Mouse (Mus musculus) neural tube, embryonic 14.5 days (tissue): ENCODE data around the gene Pbp2. TPM values are rescaled to one million over a fixed set of nuclear protein-coding genes. Genes with fewer than 3 reads are reported as not detected.

Experiments
- ATAC-seq: fragments of 200-750 bp; cut with Nextera tagmentation; 2 replicates; pipeline ENCODE4 v1.8.0; 2017; ENCODE audit warnings: low read depth, mild to moderate bottlenecking, moderate TSS enrichment, moderate library complexity
- H3K27ac ChIP-seq: fragments of 300-500 bp; sonication (generic); 2 replicates; pipeline ENCODE4 v1.5.1; 2014; ENCODE audit warnings: low read depth, mild to moderate bottlenecking, control low read depth, low read length, moderate library complexity, mixed read lengths
- H3K27me3 ChIP-seq: fragments of 300-500 bp; sonication (generic); 2 replicates; pipeline ENCODE4 v1.6.1; 2014; ENCODE audit warnings: low read length; ENCODE audit not compliant: control insufficient read depth, insufficient read depth
- H3K36me3 ChIP-seq: fragments of 300-500 bp; sonication (generic); 2 replicates; pipeline ENCODE4 v1.6.1; 2014; ENCODE audit warnings: low read length, mixed read lengths; ENCODE audit not compliant: control insufficient read depth, insufficient read depth
- H3K4me1 ChIP-seq: fragments of 300-500 bp; sonication (generic); 2 replicates; pipeline ENCODE4 v1.6.1; 2014; ENCODE audit warnings: low read length; ENCODE audit not compliant: control insufficient read depth, insufficient read depth
- H3K4me2 ChIP-seq: fragments of 300-500 bp; sonication (generic); 2 replicates; pipeline ENCODE4 v1.6.1; 2014; ENCODE audit warnings: mild to moderate bottlenecking, low read depth, low read length, control low read depth
- H3K4me3 ChIP-seq: fragments of 300-500 bp; sonication (generic); 2 replicates; pipeline ENCODE4 v1.5.1; 2014; ENCODE audit warnings: low read depth, low read length, control low read depth, mixed read lengths
- H3K9ac ChIP-seq: fragments of 300-500 bp; sonication (generic); replicated peaks from 2 replicates; pipeline ENCODE4 v1.6.1; 2014; ENCODE audit warnings: low read depth, mild to moderate bottlenecking, control low read depth, low read length, mixed read lengths
- H3K9me3 ChIP-seq: fragments of 300-500 bp; sonication (generic); 2 replicates; pipeline ENCODE4 v1.6.1; 2016; ENCODE audit warnings: low read length; ENCODE audit not compliant: control insufficient read depth
- WGBS: fragments of 180-500 bp; shearing (Covaris S2); extraction: QIAGEN DNeasy Blood & Tissue Kit; methylation state at CpG from one replicate; pipeline ENCODE4 v1.1.7; 2014; 5-methylcytosine and 5-hydroxymethylcytosine counted together
- polyA plus RNA-seq: library from polyadenylated mRNA; unstranded; fragments of >200 nt; fragmentation: Nextera tagmentation; extraction: Ambion mirVana; gene quantifications from 2 replicates; pipeline ENCODE4 v1.2.1, GENCODE M21; 2014

Pbp2 gene
- polyA plus RNA-seq: 0.58 TPM in 1 of 2 replicates, not detected in the other

- WGBS: 98% methylated on average over 9 of the region's 9 CpGs
- H3K27ac ChIP-seq: no peak within 1 kb of the TSS
- no peak for ATAC-seq
Observed at GRCm38 (mm10) chr6:135310305-135310704, at the start of gene Pbp2. TSS of gene Pbp2 (minus strand) at chr6:135310405.

GRCm38 (mm10) chr6:135354953-135355352 is 44.7 kb upstream of the Pbp2 start:
- H3K4me3 ChIP-seq: no peak overlapping the region
- H3K4me2 ChIP-seq: no peak overlapping the region
- WGBS: 89% methylated on average over 4 of the region's 4 CpGs
- H3K4me1 ChIP-seq: no peaks in the 10 kb centered on the region
- no peak for ATAC-seq
- H3K9me3 ChIP-seq: no peaks in the 10 kb centered on the region
- no peak overlapping the region for H3K27ac ChIP-seq
- no peaks in the 10 kb centered on the region for H3K27me3 ChIP-seq
- H3K36me3 ChIP-seq: no peaks in the 10 kb centered on the region
- H3K9ac ChIP-seq: no peak overlapping the region

More at GRCm38 (mm10) chr6:135310305-135310704, at the start of gene Pbp2:
- H3K9ac ChIP-seq: no peak within 1 kb of the TSS
- H3K9me3 ChIP-seq: no peaks in the 10 kb centered on the region
- H3K4me2 ChIP-seq: no peak within 1 kb of the TSS
- no peaks in the 10 kb centered on the region for H3K27me3 ChIP-seq
- no peak within 1 kb of the TSS for H3K4me3 ChIP-seq
- H3K4me1 ChIP-seq: no peaks in the 10 kb centered on the region
- no peaks in the 10 kb centered on the region for H3K36me3 ChIP-seq

GRCm38 (mm10) chr6:135352537-135352936 is 42.3 kb upstream of the Pbp2 start:
- Histone ChIP-seq H3K4me1 (no peaks in the 10 kb centered on the region), H3K27ac (no peak overlapping the region), H3K9me3 (no peaks in the 10 kb centered on the region), H3K27me3 (no peaks in the 10 kb centered on the region), H3K4me2 (no peak overlapping the region), H3K36me3 (no peaks in the 10 kb centered on the region), H3K4me3 (no peak overlapping the region), H3K9ac (no peak overlapping the region)
- WGBS: 73% methylated on average over 4 of the region's 4 CpGs
- no peak for ATAC-seq

- WGBS: 54% methylated on average over 8 of the region's 8 CpGs
- peak; percentile 83 for ATAC-seq
- no peak overlapping the region for H3K27ac ChIP-seq
- H3K4me3 ChIP-seq: no peak overlapping the region
- no peaks in the 10 kb centered on the region for H3K9me3 ChIP-seq
- H3K36me3 ChIP-seq: no peaks in the 10 kb centered on the region
- no peaks in the 10 kb centered on the region for H3K27me3 ChIP-seq
- H3K9ac ChIP-seq: no peak overlapping the region
- no peak overlapping the region for H3K4me2 ChIP-seq
- H3K4me1 ChIP-seq: no peaks in the 10 kb centered on the region
Observed at GRCm38 (mm10) chr6:135351638-135352302, 41.6 kb upstream of the Pbp2 start.

GRCm38 (mm10) chr6:135341076-135341378 is 30.8 kb upstream of the Pbp2 start:
- Histone ChIP-seq H3K4me2 (no peak overlapping the region), H3K27ac (no peak overlapping the region), H3K9me3 (no peaks in the 10 kb centered on the region), H3K4me3 (no peak overlapping the region), H3K4me1 (no peaks in the 10 kb centered on the region), H3K9ac (no peak overlapping the region), H3K36me3 (no peaks in the 10 kb centered on the region), H3K27me3 (no peaks in the 10 kb centered on the region)
- no peak for ATAC-seq
- WGBS: 78% methylated on average over 4 of the region's 4 CpGs

GRCm38 (mm10) chr6:135340355-135341075 is 30.3 kb upstream of the Pbp2 start:
- H3K36me3 ChIP-seq: no peaks in the 10 kb centered on the region
- no peak overlapping the region for H3K27ac ChIP-seq
- no peak overlapping the region for H3K9ac ChIP-seq
- WGBS: 54% methylated on average over 9 of the region's 9 CpGs
- H3K27me3 ChIP-seq: no peaks in the 10 kb centered on the region
- no peaks in the 10 kb centered on the region for H3K9me3 ChIP-seq
- no peak overlapping the region for H3K4me2 ChIP-seq
- H3K4me3 ChIP-seq: no peak overlapping the region
- no peaks in the 10 kb centered on the region for H3K4me1 ChIP-seq
- no peak for ATAC-seq

- H3K4me3 ChIP-seq: no peak overlapping the region
- no peak for ATAC-seq
- H3K27ac ChIP-seq: no peak overlapping the region
- H3K4me1 ChIP-seq: peaks cover 9% of the 10 kb centered on the region; the same call in 1 of the 2 replicates
- no peak overlapping the region for H3K9ac ChIP-seq
- H3K4me2 ChIP-seq: no peak overlapping the region
- no peaks in the 10 kb centered on the region for H3K9me3 ChIP-seq
- H3K36me3 ChIP-seq: no peaks in the 10 kb centered on the region
- WGBS: 89% methylated on average over 8 of the region's 8 CpGs
- H3K27me3 ChIP-seq: no peaks in the 10 kb centered on the region
Observed at GRCm38 (mm10) chr6:135336376-135336775, 26.2 kb upstream of the Pbp2 start.

GRCm38 (mm10) chr6:135333994-135334651 is 23.9 kb upstream of the Pbp2 start:
- Histone ChIP-seq H3K27me3 (no peaks in the 10 kb centered on the region), H3K4me2 (no peak overlapping the region), H3K36me3 (no peaks in the 10 kb centered on the region), H3K27ac (peak overlapping the region; percentile 28; the same call in 1 of the 2 replicates), H3K9ac (no peak overlapping the region), H3K9me3 (no peaks in the 10 kb centered on the region), H3K4me3 (no peak overlapping the region), H3K4me1 (peaks cover 9% of the 10 kb centered on the region; the same call in 1 of the 2 replicates)
- 48% methylated on average over 5 of the region's 5 CpGs for WGBS
- no peak for ATAC-seq
